Mouse (Mus musculus): ENCODE results near the gene Cwc22.

GRCm38 (mm10) chr2:77911452-77911851 lies 34.7 kb downstream of the Cwc22 start:
- no peak for TF ChIP-seq CTCF (IDR thresholded peaks at IDR 0.05)
- no peak for TF ChIP-seq EP300 (IDR thresholded peaks at IDR 0.05)

Data from lung, postnatal 0 days (tissue).